Mouse (Mus musculus): ENCODE data around the gene Acin1.

GRCm38 (mm10) chr14:54715402-54715801 lies 28.7 kb upstream of the Acin1 start:
- no peak for TF ChIP-seq MAX (IDR thresholded peaks at IDR 0.05)
- TF ChIP-seq CTCF (IDR thresholded peaks at IDR 0.05; ENCODE audit: control insufficient read depth, insufficient read depth, insufficient read length) = no peak
- no peak for TF ChIP-seq MYOD1 (IDR thresholded peaks at IDR 0.05; ENCODE audit: control insufficient read depth, insufficient read length, low read depth)

Measured in C2C12 (cell line).